In genomic region chr3:22745026-22745425, GRCm38 (mm10) we compare ENCODE assay signal across 11 mouse cellular contexts.
DNase-seq lines count a peak whose midpoint lies in the region; ATAC-seq and TF ChIP-seq lines count a peak whose summit lies in the region.
"Had no signal": no experiment of that assay in that cellular context is flagged by ENCODE, and none has a peak within 500 bp of the region (broad histone marks: within the 10 kb centered on the region; RNA-seq: fewer than 3 reads in every experiment).

No protein-coding gene starts in this region.

- H3K4me1 ChIP-seq in forebrain, embryonic 14.5 days (ENCODE audit: control insufficient read depth, insufficient read depth, low read length) = no peaks in the 10 kb centered on the region
- no peaks in the 10 kb centered on the region for H3K4me1 ChIP-seq in forebrain, embryonic 10.5 days
- H3K4me1 ChIP-seq in liver, adult 2 months (ENCODE audit: control insufficient read depth, insufficient read depth, low read length) = no peaks in the 10 kb centered on the region
- H3K4me1 ChIP-seq: neural tube, embryonic 12.5 days had no signal

- no peak for TF ChIP-seq CTCF in liver, adult 2 months (IDR thresholded peaks at IDR 0.05; ENCODE audit: low read depth, low read length)

- no peak for TF ChIP-seq POLR2A in liver, adult 2 months (IDR thresholded peaks at IDR 0.05; ENCODE audit: extremely low read depth, insufficient read depth, low read length)

- peak; percentile 83 for DNase-seq in forebrain, embryonic 14.5 days (ENCODE audit: low spot score)
- DNase-seq in forebrain, embryonic 10.5 days (ENCODE audit: extremely low spot score, low spot score) = no peak
- peak; percentile 21 for DNase-seq in liver, adult 2 months (ENCODE audit: extremely low read depth, low read depth, low spot score)
- DNase-seq in liver = no peak
- DNase-seq in cerebellum, adult 8-10 months = peak; percentile 17
- DNase-seq in retina, postnatal 1 day = peak; percentile 68
- no peak for DNase-seq in adipocyte (ENCODE audit: low spot score)
- DNase-seq: liver, postnatal 0 days had no signal

- no peaks in the 10 kb centered on the region for H3K79me2 ChIP-seq in liver, adult 2 months (ENCODE audit: control insufficient read depth, insufficient read depth, low read length)

- H3K27me3 ChIP-seq in forebrain, embryonic 14.5 days (replicated peaks; ENCODE audit: control insufficient read depth, insufficient read depth, low read length) = no peaks in the 10 kb centered on the region
- no peaks in the 10 kb centered on the region for H3K27me3 ChIP-seq in forebrain, embryonic 10.5 days (ENCODE audit: poor library complexity, severe bottlenecking)
- no peaks in the 10 kb centered on the region for H3K27me3 ChIP-seq in liver, adult 2 months (ENCODE audit: control insufficient read depth, insufficient read depth, low read length)
- H3K27me3 ChIP-seq: neural tube, embryonic 12.5 days had no signal

- no peak overlapping the region for H3K9ac ChIP-seq in forebrain, embryonic 14.5 days (ENCODE audit: low read length)
- H3K9ac ChIP-seq in liver, adult 2 months (ENCODE audit: low read depth, low read length) = no peak overlapping the region
- H3K9ac ChIP-seq: liver, postnatal 0 days; neural tube, embryonic 12.5 days had no signal

- no peak overlapping the region for H3K4me3 ChIP-seq in forebrain, embryonic 14.5 days (ENCODE audit: low read depth, low read length)
- H3K4me3 ChIP-seq in forebrain, embryonic 10.5 days = no peak overlapping the region
- H3K4me3 ChIP-seq in liver, adult 2 months (ENCODE audit: insufficient read depth, low read depth, low read length) = no peak overlapping the region
- H3K4me3 ChIP-seq: erythroblast, embryonic 14.5 days; neural tube, embryonic 12.5 days had no signal

- H3K27ac ChIP-seq in forebrain, embryonic 14.5 days (ENCODE audit: low read depth, low read length) = no peak overlapping the region
- H3K27ac ChIP-seq in forebrain, embryonic 10.5 days = no peak overlapping the region
- no peak overlapping the region for H3K27ac ChIP-seq in liver, adult 2 months (replicated peaks; ENCODE audit: insufficient read depth, low read depth, low read length)
- H3K27ac ChIP-seq: neural tube, embryonic 12.5 days had no signal

- ATAC-seq in forebrain, embryonic 14.5 days = peak; percentile 55; the same call in 1 of the 2 replicates
- no peak for ATAC-seq in monocyte, adult 5-6 weeks (replicated peaks; ENCODE audit: insufficient number of reproducible peaks, low FRiP score, low TSS enrichment, poor library complexity, severe bottlenecking)
- ATAC-seq: liver, postnatal 0 days had no signal

- no peak overlapping the region for H3K4me2 ChIP-seq in forebrain, embryonic 14.5 days (ENCODE audit: low read length)
- H3K4me2 ChIP-seq: neural tube, embryonic 12.5 days had no signal

- H3K36me3 ChIP-seq in forebrain, embryonic 14.5 days (ENCODE audit: control insufficient read depth, insufficient read depth, low read length) = no peaks in the 10 kb centered on the region
- H3K36me3 ChIP-seq in forebrain, embryonic 10.5 days (replicated peaks) = no peaks in the 10 kb centered on the region
- H3K36me3 ChIP-seq in liver, adult 2 months (ENCODE audit: control insufficient read depth, insufficient read depth, low read length) = no peaks in the 10 kb centered on the region
- H3K36me3 ChIP-seq: neural tube, embryonic 12.5 days had no signal

- no peaks in the 10 kb centered on the region for H3K9me3 ChIP-seq in forebrain, embryonic 14.5 days (replicated peaks; ENCODE audit: control insufficient read depth, low read length)
- H3K9me3 ChIP-seq in forebrain, embryonic 10.5 days = no peaks in the 10 kb centered on the region
- H3K9me3 ChIP-seq: neural tube, embryonic 12.5 days had no signal

Comparison
In these comparisons a context has a peak if more than half of its experiments do, and no peak if none do; other contexts are left out.
1. DNase-seq: peak in forebrain, embryonic 14.5 days (single experiment), liver, adult 2 months (single experiment), cerebellum, adult 8-10 months (single experiment) and retina, postnatal 1 day (single experiment); none in forebrain, embryonic 10.5 days (single experiment), liver (single experiment) and adipocyte (single experiment).